In genomic region chrX:53057760-53058090, GRCm38 (mm10) we compare ENCODE assay signal across 8 mouse cellular contexts.
A peak's percentile ranks its signal among the peaks of the same experiment; 100 is the strongest.
DNase-seq lines count a peak whose midpoint lies in the region; ATAC-seq and TF ChIP-seq lines count a peak whose summit lies in the region.

No protein-coding gene starts in this region.

- peak overlapping the region; percentile 94 for H3K27ac ChIP-seq in kidney, embryonic 15.5 days
- H3K27ac ChIP-seq in embryonic facial prominence, embryonic 12.5 days = peak overlapping the region; percentile 93
- 0 out of 2 replicates have a peak overlapping the region, but pooled peaks have one; percentile 64 for H3K27ac ChIP-seq in hindbrain, postnatal 0 days
- 0 out of 2 replicates have a peak overlapping the region, but pooled peaks have one; percentile 63 for H3K27ac ChIP-seq in midbrain, embryonic 15.5 days

- H3K4me1 ChIP-seq in kidney, embryonic 15.5 days = peaks cover 24% of the 10 kb centered on the region
- no peaks in the 10 kb centered on the region; the same call in 1 of the 2 replicates for H3K4me1 ChIP-seq in embryonic facial prominence, embryonic 12.5 days
- H3K4me1 ChIP-seq in hindbrain, postnatal 0 days (ENCODE audit: insufficient read depth, low read length) = no peaks in the 10 kb centered on the region
- no peaks in the 10 kb centered on the region; the same call in 1 of the 2 replicates for H3K4me1 ChIP-seq in midbrain, embryonic 15.5 days

- H3K4me2 ChIP-seq in kidney, embryonic 15.5 days = peak overlapping the region; percentile 56
- H3K4me2 ChIP-seq in embryonic facial prominence, embryonic 12.5 days (replicated peaks) = peak overlapping the region; percentile 53
- H3K4me2 ChIP-seq in hindbrain, postnatal 0 days (ENCODE audit: low read depth, low read length) = peak overlapping the region; percentile 54
- H3K4me2 ChIP-seq in midbrain, embryonic 15.5 days = peak overlapping the region; percentile 71

- 0 out of 2 replicates have a peak, but pooled peaks cover 9% of the 10 kb centered on the region for H3K27me3 ChIP-seq in kidney, embryonic 15.5 days
- H3K27me3 ChIP-seq in embryonic facial prominence, embryonic 12.5 days = peaks cover 5% of the 10 kb centered on the region; the same call in 1 of the 2 replicates
- no peaks in the 10 kb centered on the region; the same call in 1 of the 2 replicates for H3K27me3 ChIP-seq in hindbrain, postnatal 0 days (ENCODE audit: insufficient read depth, low read length)
- H3K27me3 ChIP-seq in midbrain, embryonic 15.5 days (replicated peaks) = peaks cover 3% of the 10 kb centered on the region; the same call in 1 of the 2 replicates

- no peak for TF ChIP-seq CTCF in hindbrain, postnatal 0 days (IDR thresholded peaks at IDR 0.05; ENCODE audit: low read depth)

- peak overlapping the region; percentile 66 for H3K4me3 ChIP-seq in kidney, embryonic 15.5 days (replicated peaks)
- H3K4me3 ChIP-seq in embryonic facial prominence, embryonic 12.5 days = peak overlapping the region; percentile 56; the same call in 1 of the 2 replicates
- H3K4me3 ChIP-seq in hindbrain, postnatal 0 days (ENCODE audit: low read length) = no peak overlapping the region; the same call in 1 of the 2 replicates
- peak overlapping the region; percentile 50 for H3K4me3 ChIP-seq in midbrain, embryonic 15.5 days

- no peak for ATAC-seq in kidney, embryonic 15.5 days (replicated peaks; ENCODE audit: low FRiP score)
- ATAC-seq in embryonic facial prominence, embryonic 12.5 days (ENCODE audit: insufficient number of reproducible peaks, insufficient read depth, low FRiP score, low TSS enrichment) = no peak
- ATAC-seq in hindbrain, postnatal 0 days = no peak
- ATAC-seq in midbrain, embryonic 15.5 days (replicated peaks) = no peak
- no peak for ATAC-seq in inflammation-experienced regulatory T-cells, adult 6 months
- ATAC-seq in activated CD4-positive, CD25-positive, alpha-beta regulatory T cell, adult 4 months = no peak

- H3K9ac ChIP-seq in kidney, embryonic 15.5 days = 0 out of 2 replicates have a peak overlapping the region, but pooled peaks have one; percentile 7
- H3K9ac ChIP-seq in embryonic facial prominence, embryonic 12.5 days = no peak overlapping the region; the same call in 1 of the 2 replicates
- no peak overlapping the region for H3K9ac ChIP-seq in hindbrain, postnatal 0 days (replicated peaks; ENCODE audit: low read length)
- no peak overlapping the region for H3K9ac ChIP-seq in midbrain, embryonic 15.5 days

- no peak for DNase-seq in kidney, postnatal 36 days
- DNase-seq in hindbrain, postnatal 0 days (ENCODE audit: low spot score) = no peak
- DNase-seq in retina, embryonic 14.5 days (ENCODE audit: low spot score) = no peak

- 37% methylated on average over 6 of the region's 6 CpGs for WGBS in kidney, embryonic 15.5 days
- WGBS in embryonic facial prominence, embryonic 12.5 days = 27% methylated on average over 6 of the region's 6 CpGs
- 32% methylated on average over 6 of the region's 6 CpGs for WGBS in hindbrain, postnatal 0 days
- 32% methylated on average over 6 of the region's 6 CpGs for WGBS in midbrain, embryonic 15.5 days

- peaks cover 6% of the 10 kb centered on the region for H3K36me3 ChIP-seq in kidney, embryonic 15.5 days
- 0 out of 2 replicates have a peak, but pooled peaks cover 3% of the 10 kb centered on the region for H3K36me3 ChIP-seq in embryonic facial prominence, embryonic 12.5 days
- no peaks in the 10 kb centered on the region for H3K36me3 ChIP-seq in hindbrain, postnatal 0 days (ENCODE audit: insufficient read depth, low read length)
- no peaks in the 10 kb centered on the region for H3K36me3 ChIP-seq in midbrain, embryonic 15.5 days (replicated peaks)

- H3K9me3 ChIP-seq in kidney, embryonic 15.5 days (replicated peaks) = no peaks in the 10 kb centered on the region
- H3K9me3 ChIP-seq in embryonic facial prominence, embryonic 12.5 days = no peaks in the 10 kb centered on the region
- H3K9me3 ChIP-seq in hindbrain, postnatal 0 days (ENCODE audit: low read length) = no peaks in the 10 kb centered on the region
- H3K9me3 ChIP-seq in midbrain, embryonic 15.5 days = no peaks in the 10 kb centered on the region
